Mouse (Mus musculus) G1E (cell line): ENCODE data around the gene Mamdc4.

ENCODE experiments used
- CTCF ChIP-seq: IDR thresholded peaks from 2 replicates; pipeline ENCODE4 v1.5.1; 2012; ENCODE audit warnings: low read depth, low read length, inconsistent platforms, mixed read lengths
- GATA1 ChIP-seq: IDR thresholded peaks from 2 replicates; pipeline ENCODE4 v1.6.1; 2012; ENCODE audit warnings: borderline replicate concordance, low read length, inconsistent platforms, mixed read lengths
- TAL1 ChIP-seq: conservative IDR thresholded peaks from 2 replicates; pipeline ENCODE4 v1.6.1; 2012; ENCODE audit warnings: low read depth, low read length, inconsistent platforms, mixed read lengths

- TF ChIP-seq CTCF (no peak), GATA1 (no peak), TAL1 (no peak)
These were observed 34.1 kb downstream of the Mamdc4 start for GRCm38 (mm10) chr2:25540541-25540948.
